Mouse (Mus musculus) kidney, postnatal 0 days (tissue): ENCODE results near the gene Ttc9. TPM values are rescaled to one million over a fixed set of nuclear protein-coding genes. Genes with fewer than 3 reads are reported as not detected.

Experiments used
- ATAC-seq: fragments of 200-750 bp; cut with Nextera tagmentation; replicated peaks from 2 replicates; pipeline ENCODE4 v1.8.0; 2017; ENCODE audit warnings: low read depth, moderate number of reproducible peaks, moderate TSS enrichment, moderate library complexity; ENCODE audit not compliant: low FRiP score
- DNase-seq: peaks from one replicate; pipeline ENCODE4 v3.0.0-alpha.2; 2016; ENCODE audit warnings: low spot score
- H3K27ac ChIP-seq: fragments of 300-500 bp; sonication (generic); 2 replicates; pipeline ENCODE4 v1.5.1; 2014; ENCODE audit warnings: mild to moderate bottlenecking
- H3K27me3 ChIP-seq: fragments of 300-500 bp; sonication (generic); 2 replicates; pipeline ENCODE4 v1.6.1; 2014; ENCODE audit warnings: low read length, mixed read lengths; ENCODE audit not compliant: insufficient read depth
- H3K36me3 ChIP-seq: fragments of 300-500 bp; sonication (generic); 2 replicates; pipeline ENCODE4 v1.6.1; 2014; ENCODE audit warnings: low read length, mixed read lengths; ENCODE audit not compliant: insufficient read depth
- H3K4me1 ChIP-seq: fragments of 300-500 bp; sonication (generic); replicated peaks from 2 replicates; pipeline ENCODE4 v1.6.1; 2014; ENCODE audit warnings: antibody characterized with exemption, low read length, mixed read lengths; ENCODE audit not compliant: insufficient read depth
- H3K4me2 ChIP-seq: fragments of 300-500 bp; sonication (generic); 2 replicates; pipeline ENCODE4 v1.6.1; 2014; ENCODE audit warnings: mild to moderate bottlenecking, low read length, moderate library complexity, mixed read lengths
- H3K4me3 ChIP-seq: fragments of 300-500 bp; sonication (generic); replicated peaks from 2 replicates; pipeline ENCODE4 v1.5.1; 2014; ENCODE audit warnings: low read depth, low read length
- H3K9ac ChIP-seq: fragments of 300-500 bp; sonication (generic); 2 replicates; pipeline ENCODE4 v1.6.1; 2014; ENCODE audit warnings: low read depth, low read length
- H3K9me3 ChIP-seq: fragments of 300-500 bp; sonication (generic); replicated peaks from 2 replicates; pipeline ENCODE4 v1.6.1; 2016; ENCODE audit warnings: low read length, inconsistent platforms, mixed read lengths
- CTCF ChIP-seq: IDR thresholded peaks from 2 replicates; pipeline ENCODE4 v1.5.1; 2016; ENCODE audit warnings: antibody characterized with exemption, low read depth, mild to moderate bottlenecking, moderate library complexity
- WGBS: fragments of 180-500 bp; shearing (Covaris S2); extraction: QIAGEN DNeasy Blood & Tissue Kit; methylation state at CpG from one replicate; pipeline ENCODE4 v1.1.7; 2014; 5-methylcytosine and 5-hydroxymethylcytosine counted together
- polyA plus RNA-seq: library from polyadenylated mRNA; unstranded; fragments of >200 nt; fragmentation: Nextera tagmentation; extraction: Ambion mirVana; gene quantifications from 2 replicates; pipeline ENCODE4 v1.2.1, GENCODE M21; 2015

Gene Ttc9
- polyA plus RNA-seq, 1 experiment from 2014 or later, result 2.1 TPM

- Histone ChIP-seq H3K9ac (no peak overlapping the region), H3K9me3 (no peaks in the 10 kb centered on the region), H3K27ac (no peak overlapping the region), H3K27me3 (no peaks in the 10 kb centered on the region), H3K36me3 (no peaks in the 10 kb centered on the region), H3K4me2 (no peak overlapping the region), H3K4me1 (no peaks in the 10 kb centered on the region), H3K4me3 (no peak overlapping the region)
- WGBS, result 0% methylated on average over 1 of the region's 1 CpGs
- ATAC-seq (no peak), DNase-seq (peak; percentile 71)
- TF ChIP-seq CTCF, result peak; percentile 60
Measured at GRCm38 (mm10) chr12:81702903-81703302, 71.9 kb downstream of the Ttc9 start.

GRCm38 (mm10) chr12:81712618-81713017 is 81.6 kb downstream of the Ttc9 start:
- no peak overlapping the region for H3K4me2 ChIP-seq
- H3K9ac ChIP-seq, result no peak overlapping the region
- TF ChIP-seq CTCF, result no peak
- H3K27ac ChIP-seq, result no peak overlapping the region
- 90% methylated on average over 4 of the region's 4 CpGs for WGBS
- no peaks in the 10 kb centered on the region for H3K36me3 ChIP-seq
- H3K9me3 ChIP-seq, result no peaks in the 10 kb centered on the region
- no peak for ATAC-seq
- H3K4me3 ChIP-seq, result no peak overlapping the region
- H3K27me3 ChIP-seq, result no peaks in the 10 kb centered on the region
- H3K4me1 ChIP-seq, result no peaks in the 10 kb centered on the region
- no peak for DNase-seq

Other genes starting within 250 kb of the Ttc9 start
- 0.24 TPM in 2 replicates for gene Adam4, start 209.3 kb upstream of the Ttc9 start, polyA plus RNA-seq
- 193 and 226 TPM in 2 replicates for gene Cox16, start 146.1 kb upstream of the Ttc9 start, polyA plus RNA-seq
- 27.3 and 30.5 TPM in 2 replicates for gene Gm20498, start 98.3 kb upstream of the Ttc9 start, polyA plus RNA-seq
- 34.9 and 35.1 TPM in 2 replicates for gene Synj2bp, start 98.3 kb upstream of the Ttc9 start, polyA plus RNA-seq
- 0.17 and 0.23 TPM in 2 replicates for gene Adam21, start 62.8 kb upstream of the Ttc9 start, polyA plus RNA-seq
- gene Med6, start 36.2 kb upstream of the Ttc9 start, polyA plus RNA-seq, result 53.4 and 54.5 TPM in 2 replicates
- 1.3 and 1.4 TPM in 2 replicates for gene Map3k9, start 149.9 kb downstream of the Ttc9 start, polyA plus RNA-seq
- 8.9 and 9.2 TPM in 2 replicates for gene Pcnx, start 228.8 kb downstream of the Ttc9 start, polyA plus RNA-seq